24 mouse cellular contexts compared by ENCODE assay signal in the genomic region with DNA sequence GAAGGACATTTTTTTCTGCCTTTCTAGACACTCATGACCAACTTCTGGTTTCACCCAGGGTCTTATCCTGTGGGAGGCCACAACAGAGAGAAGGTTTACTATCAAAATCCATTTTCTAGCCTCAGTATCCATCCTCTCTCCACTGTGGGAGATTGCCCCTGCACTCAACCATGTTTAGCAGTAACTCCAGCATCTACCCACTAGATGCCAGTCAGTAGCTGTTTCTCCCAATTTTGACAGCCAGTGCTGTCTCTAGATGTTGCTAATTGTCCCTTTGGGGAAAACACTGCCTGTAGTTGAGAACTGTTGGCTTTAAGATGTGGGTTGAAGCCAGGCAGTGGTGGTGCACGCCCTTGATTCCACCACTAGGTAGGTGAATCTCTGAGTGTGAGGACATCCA. TPM values are rescaled to one million over a fixed set of nuclear protein-coding genes. Genes with fewer than 3 reads are reported as not detected.
DNase-seq lines count a peak whose midpoint lies in the region; ATAC-seq and TF ChIP-seq lines count a peak whose summit lies in the region.
"Had no signal": no experiment of that assay in that cellular context is flagged by ENCODE, and none has a peak within 500 bp of the region (broad histone marks: within the 10 kb centered on the region; RNA-seq: fewer than 3 reads in every experiment).

No protein-coding gene starts in this region.

- no peak for DNase-seq in heart, postnatal 0 days (ENCODE audit: low spot score)
- no peak for DNase-seq in heart, adult 18-20 months
- DNase-seq in left cerebral cortex, adult 2 months (ENCODE audit: extremely low spot score in 1 of 2, low spot score in 2 of 2), result no peak
- DNase-seq in left cerebral cortex, postnatal 25 days (ENCODE audit: low spot score in 2 of 2), result no peak
- no peak for DNase-seq in midbrain, postnatal 0 days (ENCODE audit: low spot score)
- no peak for DNase-seq in midbrain, embryonic 14.5 days
- DNase-seq in urinary bladder, adult 18-20 months (ENCODE audit: low spot score in 2 of 2), result no peak
- no peak for DNase-seq in thymus, postnatal 25 days
- DNase-seq: adrenal gland, adult 8-10 months; cerebellum, adult 8-10 months; cerebellum, postnatal 36 days; embryo, embryonic 11 days; kidney, adult 11 months; kidney, postnatal 25 days; layer of hippocampus, postnatal 36 days; liver, embryonic 13.5 days; lung, embryonic 14.5 days; thymus, adult 2 months had no signal

- H3K27ac ChIP-seq in heart, postnatal 0 days (ENCODE audit: low read depth), result peak overlapping the region; percentile 25; the same call in 1 of the 2 replicates
- no peak overlapping the region for H3K27ac ChIP-seq in left cerebral cortex, adult 2 months
- H3K27ac ChIP-seq in midbrain, postnatal 0 days (ENCODE audit: low read depth, low read length), result no peak overlapping the region
- no peak overlapping the region for H3K27ac ChIP-seq in midbrain, embryonic 14.5 days (replicated peaks; ENCODE audit: low read depth, low read length)
- H3K27ac ChIP-seq: embryonic facial prominence, embryonic 12.5 days; forebrain, embryonic 15.5 days; heart, embryonic 13.5 days; limb, embryonic 13.5 days; liver, embryonic 13.5 days; midbrain, embryonic 12.5 days had no signal

- 63% methylated on average over 1 of the region's 1 CpGs for WGBS in heart, postnatal 0 days
- 82% methylated on average over 1 of the region's 1 CpGs for WGBS in midbrain, postnatal 0 days
- 81% methylated on average over 1 of the region's 1 CpGs for WGBS in midbrain, embryonic 14.5 days

- no peaks in the 10 kb centered on the region for H3K9me3 ChIP-seq in heart, postnatal 0 days (replicated peaks; ENCODE audit: control insufficient read depth, low read length)
- no peaks in the 10 kb centered on the region for H3K9me3 ChIP-seq in midbrain, postnatal 0 days (ENCODE audit: low read length)
- H3K9me3 ChIP-seq in midbrain, embryonic 14.5 days (ENCODE audit: control insufficient read depth, low read length), result no peaks in the 10 kb centered on the region
- H3K9me3 ChIP-seq: embryonic facial prominence, embryonic 12.5 days; forebrain, embryonic 15.5 days; heart, embryonic 13.5 days; liver, embryonic 13.5 days; midbrain, embryonic 12.5 days had no signal

- intact Hi-C loops in left cerebral cortex, adult 2 months (cut with DNase I), result no loop called here
- intact Hi-C loops in left cerebral cortex, postnatal 25 days (cut with DNase I), result no loop called here

- H3K36me3 ChIP-seq in heart, postnatal 0 days (replicated peaks; ENCODE audit: control insufficient read depth, insufficient read depth, low read length), result no peaks in the 10 kb centered on the region
- no peaks in the 10 kb centered on the region for H3K36me3 ChIP-seq in midbrain, postnatal 0 days (ENCODE audit: insufficient read depth, low read length)
- no peaks in the 10 kb centered on the region for H3K36me3 ChIP-seq in midbrain, embryonic 14.5 days (ENCODE audit: control insufficient read depth, insufficient read depth, low read length)
- H3K36me3 ChIP-seq: embryonic facial prominence, embryonic 12.5 days; forebrain, embryonic 15.5 days; heart, embryonic 13.5 days; limb, embryonic 13.5 days; liver, embryonic 13.5 days; midbrain, embryonic 12.5 days had no signal

- TF ChIP-seq EP300 in heart, postnatal 0 days (IDR thresholded peaks at IDR 0.05; ENCODE audit: low read depth), result no peak

- H3K4me3 ChIP-seq in heart, postnatal 0 days (ENCODE audit: low read depth, low read length), result no peak overlapping the region
- H3K4me3 ChIP-seq in left cerebral cortex, adult 2 months, result no peak overlapping the region
- no peak overlapping the region for H3K4me3 ChIP-seq in midbrain, postnatal 0 days (ENCODE audit: low read depth, low read length)
- no peak overlapping the region for H3K4me3 ChIP-seq in midbrain, embryonic 14.5 days (replicated peaks; ENCODE audit: low read depth, low read length)
- H3K4me3 ChIP-seq: embryonic facial prominence, embryonic 12.5 days; forebrain, embryonic 15.5 days; heart, embryonic 13.5 days; limb, embryonic 13.5 days; liver, embryonic 13.5 days; midbrain, embryonic 12.5 days had no signal

- H3K27me3 ChIP-seq in heart, postnatal 0 days (ENCODE audit: control insufficient read depth, insufficient read depth, low read length), result no peaks in the 10 kb centered on the region
- no peaks in the 10 kb centered on the region for H3K27me3 ChIP-seq in midbrain, postnatal 0 days (ENCODE audit: insufficient read depth, low read length)
- H3K27me3 ChIP-seq in midbrain, embryonic 14.5 days (ENCODE audit: control insufficient read depth, insufficient read depth, low read length), result no peaks in the 10 kb centered on the region
- H3K27me3 ChIP-seq: embryonic facial prominence, embryonic 12.5 days; forebrain, embryonic 15.5 days; heart, embryonic 13.5 days; limb, embryonic 13.5 days; midbrain, embryonic 12.5 days had no signal

- H3K4me2 ChIP-seq in heart, postnatal 0 days (ENCODE audit: low read depth, low read length), result no peak overlapping the region
- no peak overlapping the region for H3K4me2 ChIP-seq in midbrain, postnatal 0 days (ENCODE audit: low read depth, low read length, poor library complexity, severe bottlenecking)
- no peak overlapping the region for H3K4me2 ChIP-seq in midbrain, embryonic 14.5 days (ENCODE audit: low read length)
- H3K4me2 ChIP-seq: embryonic facial prominence, embryonic 12.5 days; forebrain, embryonic 15.5 days; heart, embryonic 13.5 days; limb, embryonic 13.5 days; liver, embryonic 13.5 days; lung, embryonic 14.5 days; midbrain, embryonic 12.5 days had no signal

- TF ChIP-seq CTCF in heart, postnatal 0 days (IDR thresholded peaks at IDR 0.05; ENCODE audit: low read depth), result no peak
- peak; percentile 5; the same call in 1 of the 2 replicates for TF ChIP-seq CTCF in left cerebral cortex, adult 2 months (IDR thresholded peaks at IDR 0.05)
- peak; percentile 6; the same call in 1 of the 2 replicates for TF ChIP-seq CTCF in midbrain, postnatal 0 days (IDR thresholded peaks at IDR 0.05)

- H3K9ac ChIP-seq in heart, postnatal 0 days (replicated peaks; ENCODE audit: low read depth, low read length), result no peak overlapping the region
- H3K9ac ChIP-seq in midbrain, postnatal 0 days (replicated peaks; ENCODE audit: low read length, poor library complexity, severe bottlenecking), result no peak overlapping the region
- H3K9ac ChIP-seq in midbrain, embryonic 14.5 days (replicated peaks; ENCODE audit: low read length), result no peak overlapping the region
- H3K9ac ChIP-seq: embryonic facial prominence, embryonic 12.5 days; forebrain, embryonic 15.5 days; heart, embryonic 13.5 days; limb, embryonic 13.5 days; liver, embryonic 13.5 days; lung, embryonic 14.5 days; midbrain, embryonic 12.5 days had no signal

- ATAC-seq in heart, postnatal 0 days (ENCODE audit: insufficient read depth, low read depth), result no peak
- no peak for ATAC-seq in midbrain, postnatal 0 days (ENCODE audit: low FRiP score)
- no peak for ATAC-seq in midbrain, embryonic 14.5 days (ENCODE audit: low FRiP score, low TSS enrichment)
- ATAC-seq: activated CD4-positive, CD25-positive, alpha-beta regulatory T cell, adult 4 months; forebrain, embryonic 15.5 days had no signal

- no peaks in the 10 kb centered on the region for H3K4me1 ChIP-seq in heart, postnatal 0 days (ENCODE audit: control insufficient read depth, insufficient read depth)
- H3K4me1 ChIP-seq in midbrain, postnatal 0 days (ENCODE audit: insufficient read depth, low read length), result no peaks in the 10 kb centered on the region
- no peaks in the 10 kb centered on the region for H3K4me1 ChIP-seq in midbrain, embryonic 14.5 days (ENCODE audit: control insufficient read depth, insufficient read depth, low read length)
- H3K4me1 ChIP-seq: forebrain, embryonic 15.5 days; liver, embryonic 13.5 days; midbrain, embryonic 12.5 days had no signal

RNA-seq across cellular contexts. Expression of a gene that starts 32.9 kb away (rescaled TPM):
- 17.3 and 18.4 TPM in 2 replicates for total RNA-seq in heart, postnatal 0 days (2014; rRNA removed; ENCODE audit: low replicate concordance)
- 8.2 and 8.8 TPM in 2 replicates for polyA plus RNA-seq in heart, postnatal 0 days (2015; fragmentation: Nextera tagmentation; extraction: Ambion mirVana)
- total RNA-seq in heart, adult 18-20 months (2021), result 1 to 10 TPM; 6.0 to 8.7 TPM
- 10 to 100 TPM; 17.7 to 18.0 TPM for total RNA-seq in left cerebral cortex, adult 2 months (2021)
- 10 to 100 TPM; 17.8 to 18.5 TPM for total RNA-seq in left cerebral cortex, postnatal 25 days (2021)
- 17.3 and 20.5 TPM in 2 replicates for total RNA-seq in midbrain, postnatal 0 days (2014; rRNA removed)
- 11.5 and 12.6 TPM in 2 replicates for polyA plus RNA-seq in midbrain, postnatal 0 days (2015; fragmentation: Nextera tagmentation; extraction: Ambion mirVana)
- polyA plus RNA-seq in midbrain, embryonic 14.5 days (2014; fragmentation: Nextera tagmentation; extraction: Ambion mirVana), result 20.8 and 24.2 TPM in 2 replicates

RNA-seq across cellular contexts. Expression of a gene that starts 43.2 kb away (rescaled TPM):
- total RNA-seq in heart, postnatal 0 days (2014; rRNA removed; ENCODE audit: low replicate concordance), result 36.1 and 38.8 TPM in 2 replicates
- 21.7 and 24.2 TPM in 2 replicates for polyA plus RNA-seq in heart, postnatal 0 days (2015; fragmentation: Nextera tagmentation; extraction: Ambion mirVana)
- total RNA-seq in heart, adult 18-20 months (2021), result 10 to 100 TPM; 14.5 to 14.6 TPM
- total RNA-seq in left cerebral cortex, adult 2 months (2021), result 10 to 100 TPM; 54.4 to 58.1 TPM
- 10 to 100 TPM; 59.6 to 61.1 TPM for total RNA-seq in left cerebral cortex, postnatal 25 days (2021)
- total RNA-seq in midbrain, postnatal 0 days (2014; rRNA removed), result 61.0 and 70.6 TPM in 2 replicates
- polyA plus RNA-seq in midbrain, postnatal 0 days (2015; fragmentation: Nextera tagmentation; extraction: Ambion mirVana), result 43.2 and 44.1 TPM in 2 replicates
- polyA plus RNA-seq in midbrain, embryonic 14.5 days (2014; fragmentation: Nextera tagmentation; extraction: Ambion mirVana), result 45.3 and 58.8 TPM in 2 replicates
